Mouse (Mus musculus) c-Kit-negative CD71-positive TER-119-positive erythroid progenitor cells, embryonic 14.5 days (primary cell): ENCODE measurements around the gene Hist1h2aa.
A peak's percentile ranks its signal among the peaks of the same experiment; 100 is the strongest.

Experiments
- DNase-seq: peaks from one replicate; pipeline ENCODE4 v3.0.0-alpha.2; 2013; ENCODE audit warnings: low read depth, low spot score

Gene Hist1h2aa

GRCm38 (mm10) chr13:23934211-23934520 is at the start of gene Hist1h2aa:
Gene Hist1h2aa (plus strand): TSS chr13:23934462.
- no peak for DNase-seq

GRCm38 (mm10) chr13:23885540-23885939 is 48.7 kb upstream of the Hist1h2aa start:
- no peak for DNase-seq

GRCm38 (mm10) chr13:23887026-23887725 is 47.1 kb upstream of the Hist1h2aa start:
- no peak for DNase-seq

DNA sequence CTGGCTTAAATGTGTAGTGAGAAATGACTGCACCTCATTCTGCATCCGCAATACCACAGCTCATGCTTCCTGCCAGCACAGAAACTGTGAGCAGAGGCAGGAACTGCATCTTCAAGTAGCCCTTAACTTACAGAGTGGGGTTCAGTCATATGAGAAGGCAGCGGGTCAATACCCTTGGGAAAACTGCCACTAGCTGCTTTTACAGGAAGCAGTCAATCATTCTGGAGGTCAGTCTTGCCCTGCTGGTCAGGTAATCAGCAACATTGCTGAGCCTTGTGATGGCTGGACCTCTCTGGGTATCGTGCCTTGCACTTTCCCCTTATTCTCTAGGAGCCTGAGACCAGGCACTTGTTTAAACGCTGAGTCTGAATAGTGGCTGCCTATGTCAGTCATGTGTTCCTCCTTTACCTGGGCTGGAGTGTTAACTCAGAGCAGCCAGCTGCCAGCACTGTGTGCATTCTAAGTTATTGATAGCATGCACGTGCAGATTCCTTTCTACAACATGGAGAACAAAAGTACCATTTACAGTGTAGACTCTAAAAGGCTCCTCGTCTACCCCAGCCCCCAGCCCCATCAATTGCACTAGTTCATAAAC is 45.2 kb upstream of the Hist1h2aa start:
- DNase-seq: no peak

DNA sequence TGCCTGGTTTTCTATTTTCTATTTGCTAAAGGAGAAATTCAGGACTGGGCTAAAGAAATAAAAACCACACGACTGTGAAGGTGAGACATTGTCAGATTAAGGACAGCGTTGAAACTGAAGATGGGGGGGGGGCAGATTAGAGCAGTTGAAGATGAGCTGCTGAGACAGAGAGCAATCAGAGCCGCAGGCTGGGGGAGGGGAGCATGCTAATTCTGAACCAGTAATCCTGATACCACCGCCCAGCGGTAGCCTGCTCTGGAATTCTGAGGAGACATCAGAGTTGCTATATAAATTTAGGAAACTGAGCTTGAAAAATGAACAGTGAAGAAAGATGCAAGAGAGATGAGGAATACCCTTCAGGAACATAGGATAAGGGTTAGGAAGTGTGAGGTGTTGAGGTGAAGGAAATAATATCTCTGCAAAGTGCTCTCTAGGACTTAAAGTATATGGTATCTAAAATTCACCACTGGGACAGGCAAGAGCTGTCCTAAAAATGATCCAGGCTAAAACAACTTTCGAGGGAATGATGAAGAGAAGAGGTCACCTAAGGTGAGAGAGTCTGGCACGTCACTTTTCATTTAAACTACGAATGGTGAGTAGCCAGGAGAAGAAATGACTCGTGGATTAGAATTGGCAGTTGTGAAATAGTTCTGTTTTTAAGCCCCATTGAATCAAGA is 41.5 kb upstream of the Hist1h2aa start:
- DNase-seq: no peak

- DNase-seq: no peak
These were observed 41.0 kb upstream of the Hist1h2aa start for GRCm38 (mm10) chr13:23893269-23893593.

GRCm38 (mm10) chr13:23898242-23898641 is 36.0 kb upstream of the Hist1h2aa start:
- DNase-seq: no peak

DNA sequence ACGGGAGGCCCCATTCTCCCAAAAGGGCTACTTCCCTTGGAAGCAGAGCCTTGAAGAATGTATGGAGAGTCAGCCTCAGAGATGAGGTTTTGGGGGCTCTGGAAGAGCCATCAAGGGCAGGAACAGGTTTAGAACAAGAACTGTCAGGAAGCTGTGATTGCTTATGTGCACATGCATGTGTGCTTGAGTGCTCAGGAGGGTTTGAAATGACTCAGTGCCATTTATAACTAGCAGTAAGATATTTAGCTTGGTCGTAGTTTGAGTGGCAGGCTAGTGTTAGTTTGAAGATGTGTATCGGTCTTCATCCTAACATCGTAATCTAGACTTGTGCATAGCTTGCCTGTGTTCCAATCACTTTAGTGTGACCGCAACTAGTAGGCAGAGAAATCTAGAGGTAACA is 27.4 kb upstream of the Hist1h2aa start:
- no peak for DNase-seq

DNA sequence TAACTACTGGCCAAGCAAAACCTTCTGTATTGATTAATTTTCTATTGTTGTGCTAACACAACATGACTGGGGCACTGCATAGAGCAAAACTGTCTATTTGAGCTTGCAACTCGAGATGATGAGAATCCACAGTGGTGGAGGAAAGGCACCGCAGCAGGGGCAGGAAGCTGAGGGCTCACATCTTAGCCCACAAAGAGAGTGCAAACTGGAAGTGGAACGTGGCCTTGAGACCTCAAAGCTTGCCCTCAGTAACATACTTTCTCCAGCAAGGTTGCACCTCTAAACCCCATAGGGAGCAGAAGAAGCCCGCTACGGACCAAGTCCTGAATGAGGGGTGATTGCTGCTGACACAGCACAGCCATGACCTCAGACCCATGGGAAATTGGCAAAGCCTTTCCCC is 24.1 kb upstream of the Hist1h2aa start:
- no peak for DNase-seq

GRCm38 (mm10) chr13:23911335-23911734 is 22.9 kb upstream of the Hist1h2aa start:
- DNase-seq: no peak

DNA sequence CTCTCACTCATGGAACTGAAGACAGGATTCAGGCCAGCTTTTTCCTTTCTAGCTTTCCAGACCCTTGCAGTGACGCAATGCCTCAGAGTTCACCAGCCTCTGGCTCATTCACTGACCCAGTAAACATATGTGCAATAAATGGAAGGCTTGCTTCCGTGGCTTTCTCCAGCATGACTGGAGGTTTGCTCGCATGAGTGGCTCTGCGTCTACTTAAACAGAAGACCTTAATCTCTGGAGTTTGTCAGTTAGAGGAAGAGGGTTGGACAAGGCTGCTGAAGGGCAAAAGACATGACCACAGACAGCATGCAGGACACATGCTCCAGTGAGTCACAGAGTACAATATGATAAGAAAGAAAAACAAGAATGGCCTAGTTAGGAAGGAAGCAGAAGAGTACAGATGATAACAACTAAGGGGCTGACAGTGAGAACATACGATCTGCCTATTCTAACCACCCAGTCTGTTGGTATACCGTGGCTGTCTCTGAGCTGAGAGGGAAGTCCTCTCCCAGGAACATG is 20.4 kb upstream of the Hist1h2aa start:
- no peak for DNase-seq

DNA sequence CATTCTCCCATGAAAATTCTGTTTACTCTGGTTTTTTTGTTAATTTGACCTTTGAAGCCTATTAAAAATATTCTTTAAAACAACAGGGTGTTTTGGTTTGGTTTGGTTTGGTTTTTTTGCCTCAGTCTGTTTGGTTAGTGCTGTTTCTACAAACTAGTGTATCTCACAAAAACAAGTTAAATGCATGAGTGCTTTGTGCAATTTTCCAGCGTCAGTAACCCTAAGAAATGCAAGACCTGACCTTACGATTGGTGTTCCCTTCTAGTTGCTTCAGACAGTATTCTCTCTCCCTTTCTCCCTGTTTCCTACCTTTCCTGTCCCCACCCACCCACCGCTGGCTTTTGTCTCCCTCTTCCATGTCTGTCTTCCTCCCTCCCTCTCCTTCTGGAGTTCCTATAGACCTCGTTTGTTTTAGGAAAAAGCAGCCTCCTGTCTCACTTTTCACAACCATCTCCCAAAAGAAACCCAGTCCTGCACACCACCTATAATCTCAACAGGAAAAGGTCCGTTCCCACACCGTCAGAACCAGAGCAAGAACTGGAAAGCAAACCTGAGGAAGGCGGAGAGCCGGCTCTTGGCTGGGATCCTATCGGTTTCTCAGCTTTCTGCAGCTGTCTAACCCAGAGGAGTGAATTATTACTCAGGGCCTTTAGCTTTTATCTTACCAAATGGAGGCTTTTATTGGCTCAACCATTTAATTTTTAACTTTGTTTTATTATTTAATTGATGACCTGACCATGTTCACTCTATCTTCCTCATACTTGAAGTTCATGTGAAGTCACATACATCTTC is 19.7 kb upstream of the Hist1h2aa start, which contains the start of gene Slc17a4:
Slc17a4 (minus strand) TSS at position 634 of the 792 bp plus-strand sequence.
- DNase-seq: no peak

DNA sequence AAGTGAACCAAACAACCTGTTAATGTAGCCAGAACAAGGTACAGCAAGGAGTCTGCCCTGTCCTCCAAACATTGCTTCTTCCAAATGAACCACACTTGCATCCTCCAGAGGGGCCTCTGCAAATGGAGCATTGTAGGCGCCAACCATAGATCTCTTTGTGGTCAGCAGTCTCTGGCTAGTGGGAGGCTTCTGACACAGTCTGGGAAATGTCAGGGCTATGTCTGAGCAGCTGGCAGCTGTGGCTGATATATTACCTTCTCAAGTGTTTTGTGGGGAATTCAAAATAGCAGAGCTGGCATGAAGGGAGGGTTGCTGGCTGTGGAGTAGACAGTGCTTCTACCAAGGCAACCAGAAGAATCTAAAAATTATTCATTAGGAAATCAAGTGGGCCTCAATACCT is 18.1 kb upstream of the Hist1h2aa start:
- DNase-seq: no peak

DNA sequence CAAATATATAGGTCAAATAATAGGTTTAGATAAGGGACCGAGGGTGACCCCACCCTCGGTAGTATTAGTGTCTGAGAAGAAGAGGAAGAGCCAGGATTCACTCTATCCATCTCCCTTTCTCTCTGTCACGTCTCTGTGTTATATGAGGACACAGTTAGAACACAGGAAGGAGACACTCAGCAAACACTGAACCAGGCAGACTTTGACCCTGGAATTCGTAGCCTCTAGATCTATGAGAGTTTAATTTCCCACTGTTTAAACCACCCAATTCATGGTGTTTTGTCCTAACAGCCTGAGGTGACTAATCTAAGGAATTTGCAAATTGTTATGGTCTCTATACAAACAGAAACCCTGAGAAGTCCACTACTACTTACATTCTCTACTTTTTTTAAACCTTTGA is 16.6 kb upstream of the Hist1h2aa start:
- no peak for DNase-seq

GRCm38 (mm10) chr13:23925792-23926191 is 8.5 kb upstream of the Hist1h2aa start:
- no peak for DNase-seq

- no peak for DNase-seq
These were observed 5.6 kb upstream of the Hist1h2aa start for GRCm38 (mm10) chr13:23928637-23929036.

DNA sequence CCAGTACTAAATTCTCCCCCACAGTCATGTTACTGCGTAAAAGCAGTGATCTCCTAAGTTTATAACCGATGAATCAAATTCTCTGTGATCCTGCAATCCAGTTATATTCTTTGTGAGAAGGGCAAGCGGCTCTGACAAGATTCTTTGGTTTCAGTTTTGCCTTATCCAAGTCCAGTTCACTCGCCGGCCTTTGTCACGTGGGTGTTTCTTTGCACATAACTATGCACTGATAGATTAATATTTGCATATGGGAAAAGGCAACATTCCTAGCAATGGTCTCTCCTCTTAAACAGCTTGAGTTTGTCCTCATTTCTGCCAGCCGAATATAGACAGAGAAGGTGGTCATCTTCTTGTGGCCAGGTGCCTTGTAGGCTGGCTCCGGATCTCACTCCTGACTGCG is 3.8 kb upstream of the Hist1h2aa start:
- DNase-seq: no peak

DNA sequence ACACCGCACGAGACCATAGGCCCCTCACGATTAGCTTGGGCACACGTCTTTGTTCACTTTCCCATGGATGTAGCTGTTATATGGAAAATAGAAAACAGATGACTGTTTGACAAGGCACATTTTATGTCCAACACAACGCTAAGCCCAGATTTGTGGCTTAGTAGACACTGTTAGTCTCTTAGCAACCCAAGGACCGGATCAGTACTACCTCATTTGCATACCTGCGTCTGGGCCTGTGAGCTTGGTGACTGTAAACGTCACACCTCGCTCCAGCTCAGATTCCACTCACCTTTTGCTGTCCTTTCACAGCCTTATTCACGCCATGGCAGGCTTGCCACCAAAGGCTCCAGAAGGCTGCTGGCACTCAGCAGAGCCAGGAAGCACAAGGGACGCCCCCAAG is 3.4 kb upstream of the Hist1h2aa start:
- DNase-seq: no peak

DNA sequence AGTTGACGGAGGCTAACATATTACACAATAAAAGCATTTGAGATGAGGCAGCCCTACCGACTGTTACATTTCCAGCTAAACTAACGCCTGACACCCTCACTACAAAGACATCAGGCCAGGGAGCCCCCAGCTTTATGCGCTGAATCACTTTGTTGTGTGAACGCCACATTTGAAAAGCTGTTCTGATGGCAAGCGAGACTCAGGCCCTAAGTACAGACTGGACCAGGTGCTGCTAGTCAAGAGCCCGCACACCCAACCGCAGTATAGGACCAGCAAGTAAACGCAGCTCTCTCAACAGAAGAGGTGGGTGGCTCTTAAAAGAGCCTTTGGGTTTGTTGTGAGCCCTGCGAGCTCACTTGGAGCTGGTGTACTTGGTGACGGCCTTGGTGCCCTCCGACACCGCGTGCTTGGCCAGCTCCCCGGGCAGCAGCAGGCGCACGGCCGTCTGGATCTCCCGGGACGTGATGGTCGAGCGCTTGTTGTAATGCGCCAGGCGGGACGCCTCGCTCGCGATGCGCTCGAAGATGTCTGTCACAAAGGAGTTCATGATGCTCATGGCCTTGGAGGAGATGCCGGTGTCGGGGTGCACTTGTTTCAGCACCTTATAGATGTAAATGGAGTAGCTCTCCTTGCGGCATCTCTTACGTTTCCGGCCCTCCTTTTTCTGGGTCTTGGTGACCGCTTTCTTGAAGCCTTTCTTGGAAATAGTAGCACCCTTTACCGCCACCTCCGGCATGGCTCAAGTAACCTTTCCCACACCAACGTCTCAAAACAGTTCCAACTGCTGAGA is 646 bp upstream of the Hist1h2aa start, which contains the start of gene Hist1h2ba:
Hist1h2ba (minus strand) TSS at position 736 of the 790 bp plus-strand sequence.
- peak; percentile 6 for DNase-seq

DNA sequence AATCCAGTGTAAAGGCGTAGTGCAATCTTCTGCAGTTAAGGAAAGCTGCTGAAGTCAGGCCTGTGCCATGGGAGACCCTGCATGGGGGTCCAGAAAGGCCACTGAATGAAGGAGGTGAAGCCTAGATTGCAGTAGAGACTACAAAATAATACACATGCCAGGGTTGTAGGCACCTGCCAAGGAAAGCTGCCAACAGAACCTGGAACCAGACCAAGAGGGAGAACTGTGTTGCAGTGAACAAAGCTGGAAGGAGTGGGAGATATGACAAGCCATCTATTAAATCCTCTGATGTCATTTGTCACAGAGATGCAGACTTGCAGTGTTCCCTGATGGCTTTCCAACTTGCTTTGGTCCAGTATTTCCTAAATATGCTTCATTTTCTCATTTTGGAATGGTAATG is 4.4 kb downstream of the Hist1h2aa start:
- DNase-seq: no peak

DNA sequence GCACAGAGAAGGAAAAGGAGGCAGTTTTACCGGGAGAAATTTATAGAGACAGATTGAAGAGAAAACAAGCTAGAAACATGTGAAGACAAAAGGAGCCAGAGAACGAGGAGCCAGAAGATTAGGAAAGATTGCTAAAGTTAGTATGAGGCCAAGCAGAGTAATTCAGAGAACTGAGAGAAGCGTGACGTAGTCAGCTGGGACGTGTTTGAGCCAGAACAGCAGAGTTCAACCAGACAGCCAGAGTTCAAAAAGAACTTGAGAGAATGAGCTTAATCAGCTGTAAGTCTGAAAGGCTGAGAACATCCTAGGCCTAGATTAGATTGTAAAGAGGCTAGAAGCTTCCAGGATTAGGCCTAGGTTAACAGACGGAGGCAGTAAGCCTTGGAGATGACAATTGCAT is 6.0 kb downstream of the Hist1h2aa start:
- DNase-seq: no peak
